Mouse (Mus musculus): ENCODE results near the gene Itga10. TPM values are rescaled to one million over a fixed set of nuclear protein-coding genes. Genes with fewer than 3 reads are reported as not detected.

The Itga10 gene
- total RNA-seq, 1 experiment from 2014 or later, result not detected

- ATAC-seq (replicated peaks in 1 of 2; ENCODE audit: insufficient read depth in 1 of 2, low FRiP score in 2 of 2, low TSS enrichment in 1 of 2, low read depth in 1 of 2, poor library complexity in 2 of 2, severe bottlenecking in 2 of 2), result peak; percentile 58 to 79
Measured at GRCm38 (mm10) chr3:96696766-96697732, 51.7 kb downstream of the Itga10 start.

GRCm38 (mm10) chr3:96698993-96699690 lies 53.8 kb downstream of the Itga10 start:
- no peak for ATAC-seq (replicated peaks in 1 of 2; ENCODE audit: insufficient read depth in 1 of 2, low FRiP score in 2 of 2, low TSS enrichment in 1 of 2, low read depth in 1 of 2, poor library complexity in 2 of 2, severe bottlenecking in 2 of 2)

GRCm38 (mm10) chr3:96700376-96700775 lies 55.0 kb downstream of the Itga10 start:
- no peak for ATAC-seq (replicated peaks in 1 of 2; ENCODE audit: insufficient read depth in 1 of 2, low FRiP score in 2 of 2, low TSS enrichment in 1 of 2, low read depth in 1 of 2, poor library complexity in 2 of 2, severe bottlenecking in 2 of 2)

GRCm38 (mm10) chr3:96701003-96701402 lies 55.6 kb downstream of the Itga10 start:
- no peak for ATAC-seq (replicated peaks in 1 of 2; ENCODE audit: insufficient read depth in 1 of 2, low FRiP score in 2 of 2, low TSS enrichment in 1 of 2, low read depth in 1 of 2, poor library complexity in 2 of 2, severe bottlenecking in 2 of 2)

- ATAC-seq (replicated peaks in 1 of 2; ENCODE audit: insufficient read depth in 1 of 2, low FRiP score in 2 of 2, low TSS enrichment in 1 of 2, low read depth in 1 of 2, poor library complexity in 2 of 2, severe bottlenecking in 2 of 2), result no peak
Measured at GRCm38 (mm10) chr3:96704778-96705177, 59.4 kb downstream of the Itga10 start.

GRCm38 (mm10) chr3:96706217-96706616 lies 60.8 kb downstream of the Itga10 start:
- no peak for ATAC-seq (replicated peaks in 1 of 2; ENCODE audit: insufficient read depth in 1 of 2, low FRiP score in 2 of 2, low TSS enrichment in 1 of 2, low read depth in 1 of 2, poor library complexity in 2 of 2, severe bottlenecking in 2 of 2)

GRCm38 (mm10) chr3:96706984-96707383 lies 61.6 kb downstream of the Itga10 start:
- no peak for ATAC-seq (replicated peaks in 1 of 2; ENCODE audit: insufficient read depth in 1 of 2, low FRiP score in 2 of 2, low TSS enrichment in 1 of 2, low read depth in 1 of 2, poor library complexity in 2 of 2, severe bottlenecking in 2 of 2)

GRCm38 (mm10) chr3:96707903-96708683 lies 62.7 kb downstream of the Itga10 start, which contains the start of gene Nudt17:
Gene Nudt17, minus strand, starts transcription at chr3:96708562.
- peak; percentile 75 to 81 for ATAC-seq (replicated peaks in 1 of 2; ENCODE audit: insufficient read depth in 1 of 2, low FRiP score in 2 of 2, low TSS enrichment in 1 of 2, low read depth in 1 of 2, poor library complexity in 2 of 2, severe bottlenecking in 2 of 2)

GRCm38 (mm10) chr3:96708684-96709064 lies 63.3 kb downstream of the Itga10 start:
- no peak for ATAC-seq (replicated peaks in 1 of 2; ENCODE audit: insufficient read depth in 1 of 2, low FRiP score in 2 of 2, low TSS enrichment in 1 of 2, low read depth in 1 of 2, poor library complexity in 2 of 2, severe bottlenecking in 2 of 2)

Other genes starting within 250 kb of the Itga10 start
- not detected in 2 replicates for gene BC107364, start 193.3 kb upstream of the Itga10 start, total RNA-seq (2017)
- not detected in 2 replicates for gene Hfe2, start 120.4 kb upstream of the Itga10 start, total RNA-seq (2017)
- gene Txnip, start 87.6 kb upstream of the Itga10 start, total RNA-seq (2017), result 332 and 487 TPM in 2 replicates
- not detected in 2 replicates for gene Gm16253, start 68.6 kb upstream of the Itga10 start, total RNA-seq (2017)
- gene Polr3gl, start 51.4 kb upstream of the Itga10 start, total RNA-seq (2017), result 84.4 and 87.4 TPM in 2 replicates
- not detected in 2 replicates for gene Ankrd34a, start 48.9 kb upstream of the Itga10 start, total RNA-seq (2017)
- gene Lix1l, start 44.4 kb upstream of the Itga10 start, total RNA-seq (2017), result 5.9 and 8.3 TPM in 2 replicates
- gene Rbm8a, start 15.7 kb upstream of the Itga10 start, total RNA-seq (2017), result 68.9 and 86.3 TPM in 2 replicates
- gene Pex11b, start 10.2 kb upstream of the Itga10 start, total RNA-seq (2017), result 23.9 and 30.9 TPM in 2 replicates
- not detected in 2 replicates for gene Gm42957, start 10.1 kb upstream of the Itga10 start, total RNA-seq (2017)
- gene Ankrd35, start 24.5 kb downstream of the Itga10 start, total RNA-seq (2017), result 0.06 TPM in 1 of 2 replicates, not detected in the other
- gene Pias3, start 50.8 kb downstream of the Itga10 start, total RNA-seq (2017), result 13.1 and 19.0 TPM in 2 replicates
- gene Nudt17, start 63.0 kb downstream of the Itga10 start, total RNA-seq (2017), result not detected in 2 replicates
- 23.1 and 24.8 TPM in 2 replicates for gene Polr3c, start 82.0 kb downstream of the Itga10 start, total RNA-seq (2017)
- gene Rnf115, start 82.1 kb downstream of the Itga10 start, total RNA-seq (2017), result 78.4 and 100 TPM in 2 replicates
- 0.45 and 2.3 TPM in 2 replicates for gene Pdzk1, start 183.7 kb downstream of the Itga10 start, total RNA-seq (2017)
- 0.38 and 1.8 TPM in 2 replicates for gene Cd160, start 183.8 kb downstream of the Itga10 start, total RNA-seq (2017)

Data from hematopoietic stem cell, adult 5-6 weeks (primary cell).